Mouse (Mus musculus) heart, postnatal 0 days (tissue): ENCODE results near the gene Rnf144b. TPM values are rescaled to one million over a fixed set of nuclear protein-coding genes. Genes with fewer than 3 reads are reported as not detected.

Experiments
- ATAC-seq: fragments of 200-750 bp; cut with Nextera tagmentation; 2 replicates; pipeline ENCODE4 v1.8.0; 2017; ENCODE audit warnings: low read depth, moderate number of reproducible peaks, moderate library complexity; ENCODE audit not compliant: insufficient read depth
- DNase-seq: peaks from one replicate; pipeline ENCODE4 v3.0.0-alpha.2; 2016; ENCODE audit warnings: low spot score
- H3K27ac ChIP-seq: fragments of 300-500 bp; sonication (generic); 2 replicates; pipeline ENCODE4 v1.5.1; 2014; ENCODE audit warnings: low read depth, mild to moderate bottlenecking
- H3K27me3 ChIP-seq: fragments of 300-500 bp; sonication (generic); 2 replicates; pipeline ENCODE4 v1.6.1; 2014; ENCODE audit warnings: low read length, mixed read lengths; ENCODE audit not compliant: control insufficient read depth, insufficient read depth
- H3K36me3 ChIP-seq: fragments of 300-500 bp; sonication (generic); replicated peaks from 2 replicates; pipeline ENCODE4 v1.6.1; 2014; ENCODE audit warnings: low read length, mixed read lengths; ENCODE audit not compliant: control insufficient read depth, insufficient read depth
- H3K4me1 ChIP-seq: fragments of 300-500 bp; sonication (generic); 2 replicates; pipeline ENCODE4 v1.6.1; 2014; ENCODE audit warnings: antibody characterized with exemption; ENCODE audit not compliant: control insufficient read depth, insufficient read depth
- H3K4me2 ChIP-seq: fragments of 300-500 bp; sonication (generic); 2 replicates; pipeline ENCODE4 v1.6.1; 2014; ENCODE audit warnings: low read depth, mild to moderate bottlenecking, low read length, moderate library complexity
- H3K4me3 ChIP-seq: fragments of 300-500 bp; sonication (generic); 2 replicates; pipeline ENCODE4 v1.5.1; 2014; ENCODE audit warnings: low read depth, low read length
- H3K9ac ChIP-seq: fragments of 300-500 bp; sonication (generic); replicated peaks from 2 replicates; pipeline ENCODE4 v1.6.1; 2014; ENCODE audit warnings: low read depth, low read length, mixed read lengths
- H3K9me3 ChIP-seq: fragments of 300-500 bp; sonication (generic); replicated peaks from 2 replicates; pipeline ENCODE4 v1.6.1; 2016; ENCODE audit warnings: low read length; ENCODE audit not compliant: control insufficient read depth
- CTCF ChIP-seq: IDR thresholded peaks from 2 replicates; pipeline ENCODE4 v1.5.1; 2016; ENCODE audit warnings: antibody characterized with exemption, control low read depth, low read depth
- EP300 ChIP-seq: IDR thresholded peaks from 2 replicates; pipeline ENCODE4 v1.6.1; 2016; ENCODE audit warnings: antibody characterized with exemption, low read depth
- WGBS: fragments of 180-500 bp; shearing (Covaris S2); extraction: QIAGEN DNeasy Blood & Tissue Kit; methylation state at CpG from one replicate; pipeline ENCODE4 v1.1.7; 2014; 5-methylcytosine and 5-hydroxymethylcytosine counted together
- polyA plus RNA-seq: library from polyadenylated mRNA; unstranded; fragments of >200 nt; fragmentation: Nextera tagmentation; extraction: Ambion mirVana; gene quantifications from 2 replicates; pipeline ENCODE4 v1.2.1, GENCODE M21; 2015
- total RNA-seq: library from RNA; depleted of rRNA; stranded (reverse); fragments of >200 nt; gene quantifications from 2 replicates; pipeline ENCODE4 v1.2.3, GENCODE M21; 2014; ENCODE audit warnings: low replicate concordance; rRNA removed

Rnf144b gene
- total and polyA plus RNA-seq, 2 experiments from 2014 or later, result 2.1 to 6.3 TPM

DNA sequence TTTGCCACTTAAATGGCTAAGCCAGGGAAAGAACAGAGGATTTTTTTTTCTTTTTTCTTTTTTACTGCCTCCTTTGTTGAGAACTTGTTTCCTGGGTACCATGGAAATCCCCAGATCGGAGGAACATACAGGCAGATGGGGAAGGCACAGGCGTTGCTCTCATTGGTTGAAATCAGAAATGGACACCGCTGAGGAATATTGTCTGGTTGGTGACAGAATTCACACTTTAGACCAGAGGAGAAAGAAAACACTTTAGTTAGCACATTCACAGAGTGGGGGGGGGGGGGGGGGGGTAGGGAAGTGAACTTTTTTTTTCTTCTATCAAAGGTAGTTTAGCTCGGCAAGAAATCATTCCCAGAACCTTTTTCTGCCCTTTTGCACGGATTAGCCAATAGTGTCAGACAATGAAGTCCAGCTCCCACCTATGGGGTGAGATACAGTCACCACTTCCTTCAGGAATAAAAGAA is 155.4 kb downstream of the Rnf144b start:
- no peaks in the 10 kb centered on the region for H3K9me3 ChIP-seq
- no peak overlapping the region for H3K4me3 ChIP-seq
- H3K4me2 ChIP-seq, result peak overlapping the region; percentile 48; the same call in 1 of the 2 replicates
- no peaks in the 10 kb centered on the region for H3K36me3 ChIP-seq
- no peaks in the 10 kb centered on the region for H3K27me3 ChIP-seq
- no peak overlapping the region for H3K9ac ChIP-seq
- DNase-seq (no peak), ATAC-seq (no peak)
- TF ChIP-seq EP300 (no peak), CTCF (no peak)
- WGBS, result 43% methylated on average over 5 of the region's 5 CpGs
- H3K27ac ChIP-seq, result peak overlapping the region; percentile 94
- peaks cover 22% of the 10 kb centered on the region for H3K4me1 ChIP-seq

DNA sequence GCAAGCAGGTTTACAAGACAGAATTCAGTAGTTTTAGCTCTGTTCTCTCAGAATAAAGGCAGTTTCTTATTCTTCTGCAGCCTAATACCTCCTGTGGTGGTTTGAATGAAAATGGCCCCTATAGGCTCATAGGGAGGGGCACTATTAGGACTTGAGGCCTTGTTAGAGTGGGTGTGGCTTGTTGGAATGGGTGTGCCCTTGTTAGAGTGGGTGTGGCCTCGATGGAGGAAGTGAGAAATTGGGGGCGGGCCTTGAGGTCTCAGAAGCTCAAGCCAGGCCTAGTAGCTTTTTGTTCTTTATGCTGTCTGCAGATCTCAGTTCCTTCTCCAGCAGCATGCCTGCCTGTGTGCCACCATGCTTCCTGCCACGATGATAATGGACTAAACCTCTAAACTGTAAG is 159.8 kb downstream of the Rnf144b start:
- H3K4me2 ChIP-seq, result no peak overlapping the region
- H3K4me3 ChIP-seq, result no peak overlapping the region
- no peaks in the 10 kb centered on the region for H3K9me3 ChIP-seq
- no peaks in the 10 kb centered on the region for H3K36me3 ChIP-seq
- H3K4me1 ChIP-seq, result peaks cover 13% of the 10 kb centered on the region
- no peak overlapping the region for H3K27ac ChIP-seq
- 58% methylated on average over 3 of the region's 3 CpGs for WGBS
- DNase-seq (no peak), ATAC-seq (no peak)
- H3K9ac ChIP-seq, result no peak overlapping the region
- H3K27me3 ChIP-seq, result no peaks in the 10 kb centered on the region
- TF ChIP-seq EP300 (no peak), CTCF (no peak)

DNA sequence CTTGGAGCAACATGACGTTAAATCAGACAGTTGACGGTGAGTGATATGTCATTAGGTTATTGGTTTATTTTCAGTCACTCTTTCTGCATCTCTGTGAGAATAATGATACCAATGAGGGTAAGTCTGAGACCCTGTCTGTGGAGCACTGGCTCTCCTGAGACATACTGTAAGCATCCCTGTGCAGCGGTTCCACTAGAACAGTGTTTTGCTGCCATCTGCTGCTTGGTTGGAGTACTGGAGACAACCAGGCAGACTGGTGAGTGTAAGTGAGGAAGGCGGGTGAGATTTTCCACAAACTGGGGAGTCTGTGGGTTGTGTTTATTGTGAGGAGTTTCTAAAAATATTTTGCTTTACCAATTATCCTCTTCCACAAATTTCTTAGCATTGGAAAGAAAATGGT is 166.0 kb downstream of the Rnf144b start:
- ATAC-seq, result peak; percentile 76; the same call in 1 of the 2 replicates
- no peak overlapping the region for H3K9ac ChIP-seq
- no peaks in the 10 kb centered on the region for H3K4me1 ChIP-seq
- TF ChIP-seq EP300 (no peak), CTCF (peak; percentile 98)
- no peak overlapping the region for H3K4me3 ChIP-seq
- H3K27me3 ChIP-seq, result no peaks in the 10 kb centered on the region
- DNase-seq, result peak; percentile 59
- 45% methylated on average over 4 of the region's 4 CpGs for WGBS
- H3K9me3 ChIP-seq, result no peaks in the 10 kb centered on the region
- no peaks in the 10 kb centered on the region for H3K36me3 ChIP-seq
- H3K4me2 ChIP-seq, result no peak overlapping the region
- no peak overlapping the region for H3K27ac ChIP-seq

DNA sequence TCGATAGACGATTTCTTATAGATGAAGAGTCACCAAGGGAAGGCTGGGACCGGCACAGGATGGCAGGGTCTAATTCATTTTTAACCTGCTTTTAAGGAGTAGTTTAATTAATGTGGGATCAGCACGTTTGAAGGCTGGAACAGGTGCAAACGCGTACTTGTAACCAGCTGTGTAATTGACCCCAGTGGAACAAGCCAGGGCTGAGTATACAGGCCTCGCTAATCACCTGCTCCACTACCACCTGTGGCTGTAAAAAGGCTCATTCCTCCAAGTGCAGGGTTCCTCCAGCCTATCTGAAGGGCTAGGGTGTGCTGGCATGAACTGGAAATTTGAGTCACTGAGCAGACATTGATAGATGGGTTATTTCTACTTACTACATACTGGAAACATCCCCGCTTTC is 174.0 kb downstream of the Rnf144b start:
- H3K4me1 ChIP-seq, result no peaks in the 10 kb centered on the region
- no peaks in the 10 kb centered on the region for H3K27me3 ChIP-seq
- TF ChIP-seq CTCF (no peak), EP300 (no peak)
- no peak for ATAC-seq
- no peaks in the 10 kb centered on the region for H3K36me3 ChIP-seq
- 89% methylated on average over 8 of the region's 8 CpGs for WGBS
- no peak overlapping the region for H3K27ac ChIP-seq
- no peaks in the 10 kb centered on the region for H3K9me3 ChIP-seq
- H3K4me2 ChIP-seq, result no peak overlapping the region
- no peak overlapping the region for H3K4me3 ChIP-seq
- no peak for DNase-seq
- H3K9ac ChIP-seq, result no peak overlapping the region

Other genes with a start within 250 kb of the Rnf144b start
- 48.7 and 81.8 TPM in 2 replicates for gene Kif13a, start 192.8 kb upstream of the Rnf144b start, total RNA-seq
- 29.8 and 36.7 TPM in 2 replicates for gene Kif13a, start 192.8 kb upstream of the Rnf144b start, polyA plus RNA-seq
- gene Nhlrc1, start 107.8 kb upstream of the Rnf144b start, total RNA-seq, result 7.1 and 10.2 TPM in 2 replicates
- 3.7 and 5.2 TPM in 2 replicates for gene Nhlrc1, start 107.8 kb upstream of the Rnf144b start, polyA plus RNA-seq
- gene Kdm1b, start 79.2 kb upstream of the Rnf144b start, total RNA-seq, result 5.9 and 9.7 TPM in 2 replicates
- 5.7 and 5.9 TPM in 2 replicates for gene Kdm1b, start 79.2 kb upstream of the Rnf144b start, polyA plus RNA-seq
- gene Tpmt, start 77.9 kb upstream of the Rnf144b start, total RNA-seq, result 9.5 and 17.5 TPM in 2 replicates
- gene Tpmt, start 77.9 kb upstream of the Rnf144b start, polyA plus RNA-seq, result 9.5 and 13.0 TPM in 2 replicates
- gene Dek, start 16.5 kb upstream of the Rnf144b start, total RNA-seq, result 53.3 and 59.2 TPM in 2 replicates
- 80.8 and 87.4 TPM in 2 replicates for gene Dek, start 16.5 kb upstream of the Rnf144b start, polyA plus RNA-seq